8 mouse cellular contexts compared by ENCODE assay signal in genomic region chr10:80621940-80622660, GRCm38 (mm10). TPM values are rescaled to one million over a fixed set of nuclear protein-coding genes. Genes with fewer than 3 reads are reported as not detected.
A peak's percentile ranks its signal among the peaks of the same experiment; 100 is the strongest.
DNase-seq lines count a peak whose midpoint lies in the region; ATAC-seq lines count a peak whose summit lies in the region.

No protein-coding gene starts in this region.

- H3K9me3 ChIP-seq in hindbrain, embryonic 15.5 days, result no peaks in the 10 kb centered on the region

- H3K4me3 ChIP-seq in hindbrain, embryonic 15.5 days, result peak overlapping the region; percentile 80

- H3K4me1 ChIP-seq in hindbrain, embryonic 15.5 days (replicated peaks), result peaks cover 38% of the 10 kb centered on the region

- peak overlapping the region; percentile 56 for H3K9ac ChIP-seq in hindbrain, embryonic 15.5 days

- peak overlapping the region; percentile 97 for H3K27ac ChIP-seq in hindbrain, embryonic 15.5 days (replicated peaks)

- whole genome bisulfite sequencing in hindbrain, embryonic 15.5 days, result under 1% methylated on average over 64 of the region's 64 CpGs

- no peaks in the 10 kb centered on the region for H3K36me3 ChIP-seq in hindbrain, embryonic 15.5 days

- peak; percentile 99 for DNase-seq in T-cell, adult 2 months (ENCODE audit: low spot score)
- peak; percentile 99 for DNase-seq in cerebellum, postnatal 36 days
- DNase-seq in frontal cortex, postnatal 36 days (ENCODE audit: low spot score in 2 of 2), result peak; percentile 99 to 100
- peak; percentile 99 for DNase-seq in left cerebral cortex, adult 11 months (ENCODE audit: low spot score)
- peak; percentile 99 for DNase-seq in lung, postnatal 4 days
- peak; percentile 100 for DNase-seq in retina, postnatal 7 days (ENCODE audit: low read depth, low spot score)
- peak; percentile 98 for DNase-seq in urinary bladder, adult 2 months (ENCODE audit: low spot score)

- no peaks in the 10 kb centered on the region for H3K27me3 ChIP-seq in hindbrain, embryonic 15.5 days

- ATAC-seq in hindbrain, embryonic 15.5 days (ENCODE audit: low FRiP score, low read depth), result peak; percentile 97

- H3K4me2 ChIP-seq in hindbrain, embryonic 15.5 days, result peak overlapping the region; percentile 97

RNA-seq across cellular contexts. Expression of gene Csnk1g2, which starts 0.5 kb away (rescaled TPM):
- 109 and 127 TPM in 2 replicates for polyA plus RNA-seq in hindbrain, embryonic 15.5 days (2015; fragmentation: Nextera tagmentation; extraction: Ambion mirVana)
- polyA plus RNA-seq in urinary bladder, adult 2 months (2012; rRNA removed), result 153 and 158 TPM in 2 replicates

RNA-seq across cellular contexts. Expression of gene Gm49322, which starts 16.3 kb away (rescaled TPM):
- 3.4 and 4.1 TPM in 2 replicates for polyA plus RNA-seq in hindbrain, embryonic 15.5 days (2015; fragmentation: Nextera tagmentation; extraction: Ambion mirVana)
- 1.3 and 1.6 TPM in 2 replicates for polyA plus RNA-seq in urinary bladder, adult 2 months (2012; rRNA removed)

RNA-seq across cellular contexts. Expression of gene Adat3, which starts 19.4 kb away (rescaled TPM):
- 4.8 and 5.4 TPM in 2 replicates for polyA plus RNA-seq in hindbrain, embryonic 15.5 days (2015; fragmentation: Nextera tagmentation; extraction: Ambion mirVana)
- 3.8 and 4.3 TPM in 2 replicates for polyA plus RNA-seq in urinary bladder, adult 2 months (2012; rRNA removed)

RNA-seq across cellular contexts. Expression of gene Scamp4, which starts 19.4 kb away (rescaled TPM):
- polyA plus RNA-seq in hindbrain, embryonic 15.5 days (2015; fragmentation: Nextera tagmentation; extraction: Ambion mirVana), result 64.2 and 71.6 TPM in 2 replicates
- polyA plus RNA-seq in urinary bladder, adult 2 months (2012; rRNA removed), result 40.3 and 46.2 TPM in 2 replicates

RNA-seq across cellular contexts. Expression of gene Abhd17a, which starts 32.0 kb away (rescaled TPM):
- polyA plus RNA-seq in hindbrain, embryonic 15.5 days (2015; fragmentation: Nextera tagmentation; extraction: Ambion mirVana), result 134 and 159 TPM in 2 replicates
- polyA plus RNA-seq in urinary bladder, adult 2 months (2012; rRNA removed), result 66.0 and 67.1 TPM in 2 replicates

Comparison
In these comparisons a context has a peak if more than half of its experiments do, and no peak if none do; other contexts are left out.
1. Peak in every context shown above with its lines: DNase-seq, ATAC-seq, H3K4me3 ChIP-seq and H3K27ac ChIP-seq.